Mouse (Mus musculus): ENCODE data around the gene Wfdc15a. TPM values are rescaled to one million over a fixed set of nuclear protein-coding genes. Genes with fewer than 3 reads are reported as not detected.
"Not testable (repeated sequence)": the region's sequence is repeated elsewhere in the genome, so short reads cannot be mapped to it uniquely, and the experiment has no call there.

Wfdc15a gene
- polyA plus RNA-seq (2012; rRNA removed) = not detected in 2 replicates

DNA sequence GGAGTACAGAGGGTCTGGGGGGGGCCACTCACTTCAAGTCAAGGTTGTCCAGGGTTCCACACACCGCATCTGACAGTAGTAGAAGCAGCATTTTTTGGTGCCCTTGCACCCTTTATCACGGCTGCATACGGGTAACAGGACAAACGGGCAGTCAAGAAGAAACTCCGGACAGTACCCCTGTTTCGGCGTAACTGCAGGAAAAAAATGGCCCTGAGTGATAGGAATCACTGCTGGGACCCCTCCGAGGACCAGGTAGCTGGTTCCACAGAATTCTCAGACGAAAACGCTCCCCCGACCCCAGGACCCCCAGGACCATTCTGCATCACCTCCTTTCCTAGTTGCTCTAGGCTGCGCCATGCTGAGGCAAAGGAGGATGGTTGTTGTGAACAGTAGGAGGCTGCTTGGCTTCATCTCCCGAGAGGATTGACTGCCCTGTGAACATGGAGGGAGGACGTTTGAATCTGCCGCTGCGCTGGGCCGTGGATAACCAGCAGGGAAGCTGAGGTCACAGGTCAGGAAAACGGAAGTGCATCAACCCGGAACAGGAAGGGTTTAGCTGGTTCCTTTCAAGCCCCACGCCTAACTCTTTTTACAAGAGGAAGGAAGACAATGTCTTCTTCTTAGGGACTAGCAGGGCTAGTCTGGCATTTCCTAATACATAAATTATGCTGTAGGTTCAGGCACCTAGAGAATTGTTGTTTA, at the start of gene Wfdc15a:
Gene Wfdc15a (minus strand): TSS at position 505 of the 702 bp plus-strand sequence.
- TF ChIP-seq CTCF (IDR thresholded peaks at IDR 0.05; ENCODE audit: borderline replicate concordance, extremely low read depth, insufficient read depth, insufficient read length) (no peak), POLR2A (IDR thresholded peaks at IDR 0.05; ENCODE audit: borderline replicate concordance, extremely low read depth, insufficient read depth, insufficient read length, poor library complexity, severe bottlenecking) (no peak)
- no peak for DNase-seq (ENCODE audit: low read depth)

DNA sequence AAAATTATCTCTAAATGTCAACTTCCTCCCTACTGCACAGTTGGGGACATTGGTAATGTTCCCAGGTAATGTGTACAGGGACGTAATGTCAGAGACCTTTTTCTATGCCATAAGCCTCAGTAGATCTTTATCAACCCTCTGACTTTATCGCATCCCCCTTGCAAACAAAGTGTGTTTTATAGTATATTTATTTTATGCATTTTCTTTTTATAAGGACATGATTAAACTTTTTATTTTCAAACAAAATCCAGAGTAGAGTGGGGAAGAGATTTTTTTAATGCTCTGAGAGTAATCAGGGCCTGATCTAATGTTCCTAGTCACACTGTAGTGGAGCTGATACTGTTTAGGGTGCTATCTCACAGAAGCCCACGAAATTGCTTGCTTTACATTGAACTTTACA, 38.4 kb upstream of the Wfdc15a start, which contains the start of gene Svs2:
Gene Svs2 (minus strand): TSS at position 101 of the 400 bp plus-strand sequence.
- TF ChIP-seq CTCF (IDR thresholded peaks at IDR 0.05; ENCODE audit: borderline replicate concordance, extremely low read depth, insufficient read depth, insufficient read length) (no peak), POLR2A (IDR thresholded peaks at IDR 0.05; ENCODE audit: borderline replicate concordance, extremely low read depth, insufficient read depth, insufficient read length, poor library complexity, severe bottlenecking) (no peak)
- DNase-seq (ENCODE audit: low read depth) = no peak

DNA sequence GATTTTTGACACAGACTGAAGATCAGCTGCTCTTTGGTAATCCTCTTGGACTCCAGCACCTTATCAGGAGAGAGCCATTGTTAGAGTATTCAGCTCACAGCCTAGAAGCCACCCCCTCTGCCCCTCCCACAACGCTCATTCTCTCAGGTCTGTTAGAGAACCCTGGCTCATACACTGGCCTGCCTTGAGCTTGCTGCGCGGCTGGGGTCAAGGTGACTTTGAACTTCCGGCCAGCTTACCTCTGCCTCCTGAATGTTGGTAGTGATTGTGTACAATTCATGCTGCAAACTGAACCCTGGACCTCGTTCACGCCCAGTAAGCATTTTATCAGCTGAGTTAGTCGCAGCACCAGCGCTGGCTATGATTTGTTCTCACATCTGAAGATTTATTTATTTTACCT, 32.7 kb upstream of the Wfdc15a start:
- TF ChIP-seq POLR2A (IDR thresholded peaks at IDR 0.05; ENCODE audit: borderline replicate concordance, extremely low read depth, insufficient read depth, insufficient read length, poor library complexity, severe bottlenecking) (no peak), CTCF (IDR thresholded peaks at IDR 0.05; ENCODE audit: borderline replicate concordance, extremely low read depth, insufficient read depth, insufficient read length) (no peak)

DNA sequence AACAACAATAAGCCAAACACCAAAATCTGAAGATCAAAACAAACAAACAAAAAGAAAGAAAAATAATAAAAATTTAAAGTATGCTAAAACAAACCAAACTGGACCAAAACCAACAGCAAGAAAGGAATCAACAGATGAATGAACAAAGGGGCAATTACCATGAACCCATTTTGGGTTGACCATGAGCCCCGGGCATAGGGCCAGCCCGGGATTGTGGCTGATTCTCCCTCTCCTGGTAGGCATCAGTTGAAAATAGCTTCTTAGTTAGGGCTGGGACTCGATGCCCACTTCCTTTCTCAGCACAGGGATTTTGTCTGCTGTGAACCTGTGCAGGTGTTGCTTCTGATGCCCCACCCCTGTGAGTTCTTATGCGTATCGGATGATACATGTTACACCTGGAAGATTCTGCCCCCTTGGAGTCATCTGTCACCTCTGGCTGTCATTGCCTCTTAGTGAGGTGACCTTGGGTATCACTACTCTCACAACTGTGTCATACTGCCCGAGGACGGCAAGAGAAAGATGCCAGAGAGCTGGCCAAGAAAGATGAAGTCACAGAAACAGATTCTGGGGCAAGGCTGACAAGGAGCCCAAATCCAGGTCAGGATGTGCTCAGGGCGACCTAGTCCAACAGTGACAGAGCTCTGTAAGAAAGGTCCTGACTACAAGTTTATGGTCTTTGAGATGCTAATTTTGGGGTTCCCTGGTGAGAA, 28.6 kb upstream of the Wfdc15a start:
- no peak for TF ChIP-seq POLR2A (IDR thresholded peaks at IDR 0.05; ENCODE audit: borderline replicate concordance, extremely low read depth, insufficient read depth, insufficient read length, poor library complexity, severe bottlenecking)
- TF ChIP-seq CTCF (IDR thresholded peaks at IDR 0.05; ENCODE audit: borderline replicate concordance, extremely low read depth, insufficient read depth, insufficient read length) = no peak

More for the DNA sequence above, 32.7 kb upstream of the Wfdc15a start:
- DNase-seq (ENCODE audit: low read depth) = no peak

DNA sequence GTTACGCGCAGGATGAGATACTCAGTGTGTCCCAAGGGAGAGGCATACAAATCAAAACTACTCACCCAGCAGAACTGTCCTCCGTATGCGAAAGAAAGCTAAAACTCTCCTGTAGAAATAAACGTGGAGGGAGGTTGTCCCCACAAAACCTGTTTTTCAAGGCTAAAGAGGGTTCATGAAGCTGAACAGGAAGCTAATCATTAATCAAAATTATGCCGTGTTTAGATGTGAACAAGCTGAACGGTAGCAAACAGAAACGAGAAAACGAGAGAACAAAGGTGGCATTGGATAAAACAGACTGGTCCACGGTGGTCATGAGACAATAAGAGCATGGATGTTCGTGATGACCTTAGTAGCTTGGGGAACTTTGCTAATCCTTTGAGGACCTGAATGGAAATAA, 21.6 kb upstream of the Wfdc15a start, which contains the start of gene Wfdc15b:
Gene Wfdc15b (minus strand): TSS at position 139 of the 400 bp plus-strand sequence.
- TF ChIP-seq CTCF (IDR thresholded peaks at IDR 0.05; ENCODE audit: borderline replicate concordance, extremely low read depth, insufficient read depth, insufficient read length) (no peak), POLR2A (IDR thresholded peaks at IDR 0.05; ENCODE audit: borderline replicate concordance, extremely low read depth, insufficient read depth, insufficient read length, poor library complexity, severe bottlenecking) (no peak)
- no peak for DNase-seq (ENCODE audit: low read depth)

More for the DNA sequence above, 28.6 kb upstream of the Wfdc15a start:
- no peak for DNase-seq (ENCODE audit: low read depth)

DNA sequence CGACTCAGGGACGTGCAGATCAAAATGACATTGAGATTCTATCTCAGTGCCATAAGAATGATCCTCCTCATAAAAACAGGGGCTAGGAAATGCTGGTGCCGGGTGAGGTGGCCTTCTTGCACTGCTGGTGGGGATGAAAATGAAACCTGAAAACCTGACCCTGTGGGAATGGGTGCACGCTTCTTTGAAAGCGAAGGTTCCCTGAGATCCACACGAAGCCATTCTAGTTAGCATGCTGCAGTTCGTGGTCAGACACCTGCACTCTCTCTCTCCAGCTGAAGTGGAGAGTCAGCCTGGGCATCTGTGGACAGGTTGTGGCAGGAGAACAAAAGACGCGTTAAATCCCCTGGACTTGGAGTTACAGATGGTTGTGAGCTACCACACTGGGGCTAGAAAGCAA, 19.4 kb upstream of the Wfdc15a start:
- TF ChIP-seq CTCF (IDR thresholded peaks at IDR 0.05; ENCODE audit: borderline replicate concordance, extremely low read depth, insufficient read depth, insufficient read length) (no peak), POLR2A (IDR thresholded peaks at IDR 0.05; ENCODE audit: borderline replicate concordance, extremely low read depth, insufficient read depth, insufficient read length, poor library complexity, severe bottlenecking) (no peak)
- DNase-seq (ENCODE audit: low read depth) = no peak

DNA sequence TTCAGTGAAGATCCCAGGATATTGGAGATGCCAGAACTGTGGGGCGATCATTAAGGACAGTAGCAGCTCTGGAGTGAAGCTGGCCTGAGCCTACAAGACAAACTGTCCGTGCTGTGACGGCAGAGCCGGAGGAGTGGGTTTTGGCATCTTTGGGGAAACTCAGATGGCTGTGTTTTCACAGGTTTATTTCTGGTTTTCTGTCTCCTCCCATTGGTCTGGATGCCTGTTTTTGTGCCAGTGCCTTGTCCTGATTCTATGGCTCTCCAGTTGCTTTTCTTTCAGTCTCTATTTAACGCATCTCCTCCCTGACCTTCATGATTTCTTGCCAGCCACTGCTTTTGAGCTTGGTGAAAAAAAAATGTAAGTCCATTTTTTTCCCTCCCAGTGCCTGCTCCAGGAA, 12.8 kb upstream of the Wfdc15a start:
- DNase-seq (ENCODE audit: low read depth) = no peak
- no peak for TF ChIP-seq CTCF (IDR thresholded peaks at IDR 0.05; ENCODE audit: borderline replicate concordance, extremely low read depth, insufficient read depth, insufficient read length)
- no peak for TF ChIP-seq POLR2A (IDR thresholded peaks at IDR 0.05; ENCODE audit: borderline replicate concordance, extremely low read depth, insufficient read depth, insufficient read length, poor library complexity, severe bottlenecking)

DNA sequence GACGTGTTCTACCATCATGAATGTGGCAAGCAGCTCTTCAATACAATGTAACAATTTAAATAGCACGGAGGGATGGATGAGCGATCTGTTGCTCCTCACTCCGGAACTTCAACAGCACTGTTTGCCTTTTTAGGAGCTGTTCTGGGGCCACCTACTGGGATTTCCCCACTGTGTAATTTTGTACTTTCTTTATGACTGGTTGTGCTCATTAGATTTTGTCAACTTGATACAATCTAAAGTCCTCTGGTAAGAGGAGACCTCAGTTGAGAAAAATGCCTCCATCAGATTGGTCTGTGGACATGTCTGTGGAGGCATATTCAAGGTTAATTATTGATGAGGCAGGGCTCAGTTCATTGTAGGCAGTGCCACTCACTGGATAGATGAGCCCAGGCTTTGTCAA, 11.0 kb upstream of the Wfdc15a start:
- no peak for TF ChIP-seq POLR2A (IDR thresholded peaks at IDR 0.05; ENCODE audit: borderline replicate concordance, extremely low read depth, insufficient read depth, insufficient read length, poor library complexity, severe bottlenecking)
- no peak for DNase-seq (ENCODE audit: low read depth)

DNA sequence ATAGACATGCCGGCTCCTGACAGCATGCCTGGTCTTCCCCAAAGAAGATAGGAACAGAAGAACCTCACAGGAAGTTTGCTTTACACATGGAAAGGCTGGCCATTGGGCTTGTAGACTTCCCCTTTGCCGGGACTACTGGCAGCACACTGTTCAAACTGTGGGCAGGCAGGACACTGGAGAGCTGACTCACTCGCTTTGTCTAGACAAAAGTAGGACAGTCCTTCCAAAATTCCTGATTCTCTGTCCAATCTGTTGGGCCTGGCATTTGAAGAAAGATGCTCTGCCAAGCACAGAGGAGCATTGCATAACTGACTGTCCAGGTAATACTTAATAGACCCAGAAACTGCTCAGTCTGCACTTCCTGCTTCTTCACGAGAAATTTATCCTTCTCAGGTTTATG, 6.7 kb upstream of the Wfdc15a start:
- DNase-seq (ENCODE audit: low read depth) = no peak
- no peak for TF ChIP-seq POLR2A (IDR thresholded peaks at IDR 0.05; ENCODE audit: borderline replicate concordance, extremely low read depth, insufficient read depth, insufficient read length, poor library complexity, severe bottlenecking)
- no peak for TF ChIP-seq CTCF (IDR thresholded peaks at IDR 0.05; ENCODE audit: borderline replicate concordance, extremely low read depth, insufficient read depth, insufficient read length)

DNA sequence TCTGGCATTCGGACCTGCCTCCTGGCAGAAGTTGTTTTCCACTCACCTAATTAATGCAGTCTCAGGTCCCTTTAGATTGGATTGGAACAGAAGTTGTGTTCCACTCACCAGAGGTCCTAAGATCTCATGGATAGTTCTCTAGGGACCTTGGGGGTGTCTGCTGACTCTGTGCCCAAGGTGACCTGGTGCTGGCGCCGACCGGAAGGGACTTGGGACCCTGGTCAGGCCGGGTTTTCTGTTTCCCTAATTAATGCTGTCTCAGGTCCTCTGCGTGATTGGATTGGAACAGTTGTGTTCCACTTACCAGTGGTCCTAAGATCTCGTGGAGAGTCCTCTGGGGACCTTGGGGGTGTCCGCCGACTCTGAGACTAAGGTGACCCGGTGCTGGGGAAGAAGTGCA, 6.1 kb upstream of the Wfdc15a start:
- DNase-seq (ENCODE audit: low read depth) = not testable (repeated sequence)

DNA sequence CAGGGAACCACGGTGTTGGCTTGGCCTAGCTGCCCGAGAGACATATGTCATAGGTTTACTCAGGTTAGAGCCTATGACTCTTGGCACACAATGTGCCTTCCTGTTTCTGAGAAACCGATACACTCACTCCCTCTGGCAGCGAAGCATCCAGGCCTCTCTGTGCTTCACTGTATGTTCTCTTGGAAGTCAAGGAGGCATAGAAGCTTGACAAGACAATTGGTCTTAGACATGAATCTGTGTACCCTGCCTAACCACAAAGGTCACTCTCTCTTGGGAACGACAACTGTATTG, 3.3 kb downstream of the Wfdc15a start:
- DNase-seq (ENCODE audit: low read depth) = no peak
- TF ChIP-seq CTCF (IDR thresholded peaks at IDR 0.05; ENCODE audit: borderline replicate concordance, extremely low read depth, insufficient read depth, insufficient read length) = no peak
- TF ChIP-seq POLR2A (IDR thresholded peaks at IDR 0.05; ENCODE audit: borderline replicate concordance, extremely low read depth, insufficient read depth, insufficient read length, poor library complexity, severe bottlenecking) = no peak

All from brain, embryonic 14.5 days (tissue).